Mouse (Mus musculus): ENCODE data around the gene Foxn1. TPM values are rescaled to one million over a fixed set of nuclear protein-coding genes. Genes with fewer than 3 reads are reported as not detected.

The Foxn1 gene
- polyA plus RNA-seq, 1 experiment from 2014 or later = not detected

DNA sequence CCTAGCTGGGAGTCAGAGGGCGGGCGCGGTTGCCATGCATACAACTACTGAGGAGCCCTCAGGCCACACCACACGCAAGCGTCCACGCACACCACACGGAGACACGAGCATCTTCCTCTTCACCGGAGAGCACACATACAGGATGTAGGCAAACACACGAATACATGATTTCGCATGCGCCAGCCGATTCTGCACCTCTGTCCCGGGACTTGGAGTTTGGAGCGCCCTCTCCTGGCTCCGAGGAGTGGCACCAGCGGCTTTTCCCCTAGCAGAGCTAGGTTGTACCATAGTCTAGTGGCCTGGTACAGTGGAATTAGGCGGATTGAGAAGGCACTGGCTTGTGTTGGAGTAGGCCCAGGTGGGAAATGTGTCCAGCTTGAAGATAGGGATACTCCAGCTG lies 11.0 kb upstream of the Foxn1 start:
- peak overlapping the region; percentile 51 for H3K4me2 ChIP-seq
- H3K36me3 ChIP-seq = no peaks in the 10 kb centered on the region
- H3K9ac ChIP-seq (replicated peaks) = no peak overlapping the region
- H3K9me3 ChIP-seq (replicated peaks) = no peaks in the 10 kb centered on the region
- H3K4me3 ChIP-seq (replicated peaks) = 0 out of 2 replicates have a peak overlapping the region, but pooled peaks have one; percentile 3
- 11% methylated on average over 18 of the region's 18 CpGs for WGBS
- H3K27ac ChIP-seq (replicated peaks) = no peak overlapping the region
- ATAC-seq (ENCODE audit: low FRiP score) = 0 out of 2 replicates have a peak, but pooled peaks have one; percentile 31
- H3K27me3 ChIP-seq (replicated peaks) = 0 out of 2 replicates have a peak, but pooled peaks cover 7% of the 10 kb centered on the region
- H3K4me1 ChIP-seq = peaks cover 7% of the 10 kb centered on the region; the same call in 1 of the 2 replicates

GRCm38 (mm10) chr11:78396950-78397349 lies 10.6 kb upstream of the Foxn1 start:
- H3K4me3 ChIP-seq (replicated peaks) = 0 out of 2 replicates have a peak overlapping the region, but pooled peaks have one; percentile 3
- WGBS = 44% methylated on average over 11 of the region's 11 CpGs

GRCm38 (mm10) chr11:78392728-78393127 lies 6.4 kb upstream of the Foxn1 start:
- Histone ChIP-seq H3K4me1 (peaks cover 7% of the 10 kb centered on the region; the same call in 1 of the 2 replicates), H3K9ac (replicated peaks) (no peak overlapping the region), H3K4me2 (no peak overlapping the region), H3K4me3 (replicated peaks) (no peak overlapping the region), H3K36me3 (no peaks in the 10 kb centered on the region), H3K27me3 (replicated peaks) (no peaks in the 10 kb centered on the region), H3K9me3 (replicated peaks) (no peaks in the 10 kb centered on the region), H3K27ac (replicated peaks) (no peak overlapping the region)
- WGBS = 79% methylated on average over 3 of the region's 3 CpGs
- no peak for ATAC-seq (ENCODE audit: low FRiP score)

More at GRCm38 (mm10) chr11:78396950-78397349, 10.6 kb upstream of the Foxn1 start:
- Histone ChIP-seq H3K4me2 (peak overlapping the region; percentile 51), H3K9me3 (replicated peaks) (no peaks in the 10 kb centered on the region), H3K9ac (replicated peaks) (no peak overlapping the region), H3K4me1 (peaks cover 7% of the 10 kb centered on the region; the same call in 1 of the 2 replicates), H3K36me3 (no peaks in the 10 kb centered on the region), H3K27ac (replicated peaks) (no peak overlapping the region), H3K27me3 (replicated peaks) (0 out of 2 replicates have a peak, but pooled peaks cover 7% of the 10 kb centered on the region)
- ATAC-seq (ENCODE audit: low FRiP score) = no peak

GRCm38 (mm10) chr11:78385776-78386175 lies 582 bp downstream of the Foxn1 start:
- Histone ChIP-seq H3K4me3 (replicated peaks) (no peak overlapping the region), H3K4me1 (no peaks in the 10 kb centered on the region), H3K9ac (replicated peaks) (no peak overlapping the region), H3K9me3 (replicated peaks) (no peaks in the 10 kb centered on the region), H3K27ac (replicated peaks) (no peak overlapping the region), H3K36me3 (no peaks in the 10 kb centered on the region), H3K27me3 (replicated peaks) (no peaks in the 10 kb centered on the region), H3K4me2 (no peak overlapping the region)
- WGBS = 88% methylated on average over 10 of the region's 10 CpGs
- ATAC-seq (ENCODE audit: low FRiP score) = no peak

GRCm38 (mm10) chr11:78382701-78383100 lies 3.7 kb downstream of the Foxn1 start:
- Histone ChIP-seq H3K4me2 (no peak overlapping the region), H3K36me3 (no peaks in the 10 kb centered on the region), H3K4me3 (replicated peaks) (no peak overlapping the region), H3K9ac (replicated peaks) (no peak overlapping the region), H3K9me3 (replicated peaks) (no peaks in the 10 kb centered on the region), H3K27ac (replicated peaks) (no peak overlapping the region), H3K27me3 (replicated peaks) (no peaks in the 10 kb centered on the region), H3K4me1 (no peaks in the 10 kb centered on the region)
- ATAC-seq (ENCODE audit: low FRiP score) = no peak
- WGBS = 49% methylated on average over 5 of the region's 5 CpGs

- H3K36me3 ChIP-seq = no peaks in the 10 kb centered on the region
- no peak overlapping the region for H3K9ac ChIP-seq (replicated peaks)
- 83% methylated on average over 7 of the region's 7 CpGs for WGBS
- H3K4me3 ChIP-seq (replicated peaks) = no peak overlapping the region
- H3K27me3 ChIP-seq (replicated peaks) = no peaks in the 10 kb centered on the region
- H3K4me1 ChIP-seq = no peaks in the 10 kb centered on the region
- ATAC-seq (ENCODE audit: low FRiP score) = no peak
- no peak overlapping the region for H3K4me2 ChIP-seq
- no peak overlapping the region for H3K27ac ChIP-seq (replicated peaks)
- no peaks in the 10 kb centered on the region for H3K9me3 ChIP-seq (replicated peaks)
Observed at GRCm38 (mm10) chr11:78382286-78382685, 4.1 kb downstream of the Foxn1 start.

DNA sequence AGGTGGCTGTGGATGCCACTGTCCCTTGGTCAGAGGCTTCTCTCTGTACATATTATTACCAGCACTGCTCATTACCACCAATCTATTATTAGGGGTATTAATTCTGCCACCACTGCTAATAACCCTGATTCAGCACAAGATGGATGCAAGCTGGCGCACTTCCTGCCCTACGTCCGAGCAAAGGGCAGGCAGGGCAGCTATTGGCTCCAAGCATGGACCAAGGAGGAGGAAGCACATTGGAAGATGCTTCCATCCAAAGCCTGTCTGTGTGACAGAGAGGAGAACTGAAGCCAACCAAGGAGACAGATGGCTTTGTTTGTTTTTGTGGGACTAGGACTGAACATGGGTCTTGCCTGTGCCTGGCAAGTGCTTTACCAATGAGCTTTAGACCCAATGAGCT lies 5.4 kb downstream of the Foxn1 start:
- no peaks in the 10 kb centered on the region for H3K9me3 ChIP-seq (replicated peaks)
- no peak for ATAC-seq (ENCODE audit: low FRiP score)

DNA sequence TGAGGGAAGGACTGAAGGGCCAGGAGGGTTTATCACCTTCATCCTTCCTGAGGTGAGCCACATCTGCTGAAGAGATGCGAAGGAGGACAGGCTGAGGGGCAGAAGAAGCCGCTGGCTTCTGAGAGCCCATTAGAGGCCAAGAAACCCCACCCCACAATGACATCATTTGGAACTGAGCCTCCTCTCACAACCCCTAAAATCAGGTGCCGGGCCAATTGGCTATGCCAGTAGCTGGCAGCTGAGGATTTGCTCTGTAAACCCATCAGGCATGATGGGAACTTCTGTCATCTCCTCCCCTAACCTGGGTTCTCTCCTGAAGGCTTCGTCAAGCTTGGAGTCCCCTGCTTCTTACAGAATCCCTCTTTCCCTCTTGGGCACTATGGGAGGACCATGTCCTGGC lies 6.0 kb downstream of the Foxn1 start:
- H3K9me3 ChIP-seq (replicated peaks) = no peaks in the 10 kb centered on the region
- no peak overlapping the region for H3K4me2 ChIP-seq
- H3K4me1 ChIP-seq = no peaks in the 10 kb centered on the region
- H3K27ac ChIP-seq (replicated peaks) = no peak overlapping the region
- no peak for ATAC-seq (ENCODE audit: low FRiP score)
- no peak overlapping the region for H3K4me3 ChIP-seq (replicated peaks)
- no peak overlapping the region for H3K9ac ChIP-seq (replicated peaks)
- 77% methylated on average over 4 of the region's 4 CpGs for WGBS
- H3K27me3 ChIP-seq (replicated peaks) = no peaks in the 10 kb centered on the region
- no peaks in the 10 kb centered on the region for H3K36me3 ChIP-seq

More for the DNA sequence above, 5.4 kb downstream of the Foxn1 start:
- H3K4me1 ChIP-seq = no peaks in the 10 kb centered on the region
- H3K9ac ChIP-seq (replicated peaks) = no peak overlapping the region
- H3K36me3 ChIP-seq = no peaks in the 10 kb centered on the region
- no peak overlapping the region for H3K27ac ChIP-seq (replicated peaks)
- 86% methylated on average over 3 of the region's 3 CpGs for WGBS
- no peak overlapping the region for H3K4me2 ChIP-seq
- H3K27me3 ChIP-seq (replicated peaks) = no peaks in the 10 kb centered on the region
- H3K4me3 ChIP-seq (replicated peaks) = no peak overlapping the region

DNA sequence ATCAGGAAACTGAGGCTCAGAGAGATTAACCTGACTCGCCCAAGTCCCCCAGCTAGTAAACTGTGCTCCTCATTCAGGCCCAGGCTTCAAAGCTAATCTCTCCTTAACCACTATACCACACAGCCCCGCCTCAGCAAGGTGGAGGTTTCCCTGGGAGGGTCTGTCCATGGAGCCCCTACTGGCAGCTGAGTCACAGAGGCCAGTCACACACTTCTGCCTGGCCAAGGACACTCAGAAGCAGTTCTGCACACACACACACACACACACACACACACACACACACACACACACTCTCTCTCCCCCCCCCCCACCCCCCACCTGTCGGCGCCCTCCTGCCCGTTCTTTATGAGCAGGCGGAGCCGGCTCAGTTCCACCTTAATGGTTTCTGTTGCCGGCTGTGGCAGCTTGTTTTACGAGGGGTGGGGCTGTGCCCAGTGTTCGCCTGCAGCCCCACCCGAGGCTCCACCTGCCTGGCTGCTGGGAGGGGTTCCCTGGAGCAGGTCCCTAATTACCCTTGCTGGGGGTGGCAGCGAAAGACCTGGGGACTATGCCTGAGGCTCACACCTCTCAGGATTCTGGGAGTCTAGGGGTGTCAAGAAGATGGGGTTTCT lies 8.7 kb downstream of the Foxn1 start:
- ATAC-seq (ENCODE audit: low FRiP score) = no peak
- no peak overlapping the region for H3K4me3 ChIP-seq (replicated peaks)
- no peak overlapping the region for H3K9ac ChIP-seq (replicated peaks)
- no peaks in the 10 kb centered on the region for H3K27me3 ChIP-seq (replicated peaks)
- no peaks in the 10 kb centered on the region; the same call in 1 of the 2 replicates for H3K4me1 ChIP-seq
- H3K9me3 ChIP-seq (replicated peaks) = no peaks in the 10 kb centered on the region
- WGBS = 24% methylated on average over 11 of the region's 12 CpGs
- no peak overlapping the region for H3K4me2 ChIP-seq
- no peak overlapping the region for H3K27ac ChIP-seq (replicated peaks)
- no peaks in the 10 kb centered on the region for H3K36me3 ChIP-seq

DNA sequence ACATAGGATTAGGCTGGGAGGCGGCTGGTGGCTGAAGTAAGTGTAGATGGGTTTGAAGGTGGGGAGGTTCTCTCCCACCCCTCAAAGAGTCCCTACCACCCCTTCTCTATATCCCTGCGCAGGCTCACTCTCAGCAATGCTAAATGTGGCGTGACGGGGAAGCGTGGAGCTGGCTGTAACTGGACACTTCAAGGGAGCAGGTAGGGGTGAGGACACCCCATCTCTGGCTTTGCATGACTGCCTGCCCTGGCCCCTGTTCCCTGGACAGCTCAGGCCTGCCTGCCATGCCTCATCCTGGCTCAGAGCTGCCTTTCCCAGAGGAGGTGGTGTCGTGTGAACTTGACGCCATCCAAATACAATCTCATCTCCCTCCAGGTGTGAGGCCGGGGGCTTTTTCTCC lies 12.2 kb downstream of the Foxn1 start:
- H3K36me3 ChIP-seq = no peaks in the 10 kb centered on the region
- WGBS = 86% methylated on average over 8 of the region's 8 CpGs
- no peaks in the 10 kb centered on the region; the same call in 1 of the 2 replicates for H3K4me1 ChIP-seq

DNA sequence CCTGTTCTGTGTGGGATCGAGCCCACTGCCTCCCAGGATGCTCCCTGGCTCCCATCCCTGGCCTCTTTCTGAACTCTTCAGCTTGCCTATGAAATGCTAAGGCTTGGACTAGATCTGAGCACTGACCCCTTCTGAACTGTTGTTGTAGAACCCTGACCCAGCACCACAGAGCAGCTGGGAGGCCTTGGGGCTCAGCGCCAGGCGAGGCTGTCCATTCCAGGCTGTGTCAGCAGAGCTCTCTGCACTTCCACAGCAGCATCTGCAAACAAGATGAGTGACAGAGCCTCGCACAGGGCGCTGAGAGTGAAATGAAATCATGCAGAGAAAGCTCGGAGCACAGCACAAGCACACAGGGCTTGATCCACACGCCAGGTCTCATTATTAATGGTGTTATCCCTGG lies 13.7 kb downstream of the Foxn1 start:
- H3K36me3 ChIP-seq = no peaks in the 10 kb centered on the region
- H3K4me3 ChIP-seq (replicated peaks) = no peak overlapping the region
- H3K9ac ChIP-seq (replicated peaks) = no peak overlapping the region
- H3K4me2 ChIP-seq = no peak overlapping the region
- no peaks in the 10 kb centered on the region; the same call in 1 of the 2 replicates for H3K4me1 ChIP-seq
- no peaks in the 10 kb centered on the region for H3K27me3 ChIP-seq (replicated peaks)
- H3K9me3 ChIP-seq (replicated peaks) = no peaks in the 10 kb centered on the region
- no peak overlapping the region for H3K27ac ChIP-seq (replicated peaks)
- 64% methylated on average over 7 of the region's 7 CpGs for WGBS
- no peak for ATAC-seq (ENCODE audit: low FRiP score)

More for the DNA sequence above, 12.2 kb downstream of the Foxn1 start:
- Histone ChIP-seq H3K4me2 (no peak overlapping the region), H3K9ac (replicated peaks) (no peak overlapping the region), H3K9me3 (replicated peaks) (no peaks in the 10 kb centered on the region), H3K4me3 (replicated peaks) (no peak overlapping the region), H3K27me3 (replicated peaks) (no peaks in the 10 kb centered on the region), H3K27ac (replicated peaks) (no peak overlapping the region)
- no peak for ATAC-seq (ENCODE audit: low FRiP score)

GRCm38 (mm10) chr11:78372166-78372565 lies 14.2 kb downstream of the Foxn1 start:
- H3K27me3 ChIP-seq (replicated peaks) = no peaks in the 10 kb centered on the region
- no peak overlapping the region for H3K9ac ChIP-seq (replicated peaks)
- H3K36me3 ChIP-seq = no peaks in the 10 kb centered on the region
- H3K27ac ChIP-seq (replicated peaks) = no peak overlapping the region
- no peak overlapping the region for H3K4me3 ChIP-seq (replicated peaks)
- no peaks in the 10 kb centered on the region for H3K9me3 ChIP-seq (replicated peaks)
- ATAC-seq (ENCODE audit: low FRiP score) = no peak
- H3K4me2 ChIP-seq = no peak overlapping the region
- WGBS = 84% methylated on average over 3 of the region's 3 CpGs
- H3K4me1 ChIP-seq = no peaks in the 10 kb centered on the region; the same call in 1 of the 2 replicates

All from neural tube, embryonic 15.5 days (tissue).